Mouse (Mus musculus) CH12.LX (cell line): ENCODE measurements around the gene Slc2a3. TPM values are rescaled to one million over a fixed set of nuclear protein-coding genes. Genes with fewer than 3 reads are reported as not detected.
"Not testable (repeated sequence)": the region's sequence is repeated elsewhere in the genome, so short reads cannot be mapped to it uniquely, and the experiment has no call there.

Experiments used
- DNase-seq: peaks from one replicate; pipeline ENCODE4 v3.0.0-alpha.2; 2013; ENCODE audit errors: extremely low read depth
- H3K27ac ChIP-seq: 2 replicates; pipeline ENCODE4 v1.5.1; 2012; ENCODE audit warnings: low read depth, mild to moderate bottlenecking, control low read depth, moderate library complexity; ENCODE audit not compliant: insufficient read depth
- H3K27me3 ChIP-seq: replicated peaks from 2 replicates; pipeline ENCODE3; 2012; ENCODE audit warnings: inconsistent platforms
- H3K36me3 ChIP-seq, 2 experiments: replicated peaks in 1 of 2; 2 replicates each; pipeline versions ENCODE3 to v1.6.1; 2012; ENCODE audit warnings: inconsistent platforms in 1 of 2, low read length in 1 of 2, mild to moderate bottlenecking in 1 of 2, mixed read lengths in 1 of 2, moderate library complexity in 1 of 2; ENCODE audit not compliant: control insufficient read depth in 1 of 2, insufficient read depth in 1 of 2
- H3K4me1 ChIP-seq, 2 experiments: 2 replicates each; pipeline ENCODE4 v1.6.1; 2012; ENCODE audit warnings: inconsistent platforms in 1 of 2, moderate library complexity in 1 of 2; ENCODE audit not compliant: insufficient read depth in 2 of 2, control insufficient read depth in 1 of 2
- H3K4me2 ChIP-seq: 2 replicates; pipeline ENCODE4 v1.6.1; 2012; ENCODE audit warnings: low read depth, mild to moderate bottlenecking, control low read depth; ENCODE audit not compliant: poor library complexity, insufficient read depth, severe bottlenecking
- H3K4me3 ChIP-seq, 3 experiments: fragments of 150-350 bp in 1 of 3; sonication (generic) in 1 of 3; replicated peaks in 1 of 3; 2 replicates each; pipeline versions ENCODE3 to v1.5.1; 2011 to 2012; ENCODE audit warnings: low read depth in 2 of 3, low read length in 2 of 3, mild to moderate bottlenecking in 2 of 3, moderate library complexity in 2 of 3, control low read depth in 1 of 3, improper control_type of control experiment in 1 of 3, inconsistent platforms in 1 of 3, mixed read lengths in 1 of 3; ENCODE audit not compliant: poor library complexity in 1 of 3
- H3K79me2 ChIP-seq: replicated peaks from 2 replicates; pipeline ENCODE4 v1.6.1; 2012; ENCODE audit warnings: mild to moderate bottlenecking, moderate library complexity; ENCODE audit not compliant: control insufficient read depth, poor library complexity, insufficient read depth, severe bottlenecking; ENCODE audit errors: extremely low read depth
- H3K9ac ChIP-seq: 2 replicates; pipeline ENCODE4 v1.6.1; 2012; ENCODE audit warnings: low read depth, mild to moderate bottlenecking, control low read depth, moderate library complexity; ENCODE audit not compliant: insufficient read depth
- H3K9me3 ChIP-seq: replicated peaks from 2 replicates; pipeline ENCODE3; 2012; ENCODE audit warnings: low read length, inconsistent platforms, mixed read lengths
- BHLHE40 ChIP-seq: IDR thresholded peaks from 2 replicates; pipeline ENCODE4 v1.6.1; 2011; ENCODE audit warnings: mild to moderate bottlenecking, low read depth, low read length, improper control_type of control experiment
- CHD1 ChIP-seq: IDR thresholded peaks from 2 replicates; pipeline ENCODE4 v1.6.1; 2012; ENCODE audit warnings: low read depth, low read length, improper control_type of control experiment, inconsistent platforms
- CHD2 ChIP-seq: IDR thresholded peaks from 2 replicates; pipeline ENCODE4 v1.6.1; 2011; ENCODE audit warnings: low read length, improper control_type of control experiment
- CTCF ChIP-seq, 2 experiments: IDR thresholded peaks in 1 of 2; conservative IDR thresholded peaks in 1 of 2; 2 replicates each; pipeline ENCODE4 v1.5.1; 2011 to 2012; ENCODE audit warnings: low read depth in 2 of 2, low read length in 2 of 2, improper control_type of control experiment in 1 of 2, inconsistent platforms in 1 of 2, mild to moderate bottlenecking in 1 of 2, moderate library complexity in 1 of 2
- E2F4 ChIP-seq: IDR thresholded peaks from 2 replicates; pipeline ENCODE4 v1.6.1; 2011; ENCODE audit warnings: low read depth, low read length, improper control_type of control experiment; ENCODE audit not compliant: insufficient replicate concordance
- ETS1 ChIP-seq: conservative IDR thresholded peaks from 2 replicates; pipeline ENCODE4 v1.6.1; 2012; ENCODE audit warnings: low read depth, mild to moderate bottlenecking, inconsistent platforms, low read length, improper control_type of control experiment, moderate library complexity
- GABPA ChIP-seq: IDR thresholded peaks from 2 replicates; pipeline ENCODE4 v1.6.1; 2012; ENCODE audit warnings: low read depth, low read length, improper control_type of control experiment, inconsistent platforms; ENCODE audit not compliant: insufficient replicate concordance
- IRF4 ChIP-seq: IDR thresholded peaks from 2 replicates; pipeline ENCODE4 v1.6.1; 2014; ENCODE audit warnings: low read depth, mild to moderate bottlenecking, inconsistent platforms, low read length, improper control_type of control experiment
- JUN ChIP-seq: IDR thresholded peaks from 2 replicates; pipeline ENCODE4 v1.6.1; 2011; ENCODE audit warnings: low read depth, mild to moderate bottlenecking, low read length, improper control_type of control experiment, moderate library complexity; ENCODE audit not compliant: insufficient read depth
- MAZ ChIP-seq: IDR thresholded peaks from 2 replicates; pipeline ENCODE4 v1.6.1; 2012; ENCODE audit warnings: low read depth, mild to moderate bottlenecking, inconsistent platforms, low read length, improper control_type of control experiment, moderate library complexity
- MEF2A ChIP-seq: IDR thresholded peaks from 2 replicates; pipeline ENCODE4 v1.6.1; 2014; ENCODE audit warnings: low read depth, mild to moderate bottlenecking, inconsistent platforms, low read length, improper control_type of control experiment, borderline replicate concordance
- MXI1 ChIP-seq: IDR thresholded peaks from 2 replicates; pipeline ENCODE4 v1.6.1; 2011; ENCODE audit warnings: mild to moderate bottlenecking, low read depth, low read length, improper control_type of control experiment
- MYC ChIP-seq: IDR thresholded peaks from 2 replicates; pipeline ENCODE4 v1.6.1; 2011; ENCODE audit warnings: low read depth, mild to moderate bottlenecking, improper control_type of control experiment, low read length
- POLR2A ChIP-seq: IDR thresholded peaks from 2 replicates; pipeline ENCODE4 v1.6.1; 2011; ENCODE audit warnings: low read depth, mild to moderate bottlenecking, improper control_type of control experiment, low read length
- SMC3 ChIP-seq: IDR thresholded peaks from 2 replicates; pipeline ENCODE4 v1.6.1; 2011; ENCODE audit warnings: low read depth, low read length, improper control_type of control experiment
- TCF12 ChIP-seq: IDR thresholded peaks from 2 replicates; pipeline ENCODE4 v1.6.1; 2014; ENCODE audit warnings: low read depth, mild to moderate bottlenecking, inconsistent platforms, low read length, improper control_type of control experiment
- ZC3H11A ChIP-seq: IDR thresholded peaks from 2 replicates; pipeline ENCODE4 v1.6.1; 2012; ENCODE audit warnings: low read depth, mild to moderate bottlenecking, inconsistent platforms, low read length, improper control_type of control experiment
- ZMIZ1 ChIP-seq: IDR thresholded peaks from 2 replicates; pipeline ENCODE4 v1.6.1; 2012; ENCODE audit warnings: low read depth, mild to moderate bottlenecking, inconsistent platforms, low read length, improper control_type of control experiment
- ZNF384 ChIP-seq: IDR thresholded peaks from 2 replicates; pipeline ENCODE4 v1.6.1; 2012; ENCODE audit warnings: low read depth, low read length, improper control_type of control experiment, inconsistent platforms
- dilution Hi-C: fragments of 300-500 bp; cut with MboI; formaldehyde crosslinking; loops from 2 replicates; pipeline ENCODE4 v1.14.3; 2020; ENCODE audit warnings: low sequenced_read_pairs; ENCODE audit not compliant: extremely low pct_unique_long_range_greater_than_20kb, extremely low pct_ligation_motif_present
- in situ Hi-C: fragments of 300-500 bp; cut with MboI; formaldehyde crosslinking; loops from 3 replicates; pipeline ENCODE4 v1.14.3; 2019; ENCODE audit warnings: low sequenced_read_pairs, low pct_ligation_motif_present, low pct_unique_long_range_greater_than_20kb, mixed read lengths
- polyA plus RNA-seq: library from polyadenylated mRNA; unstranded; fragments of >175 nt; gene quantifications from 2 replicates; pipeline ENCODE4 v1.2.1, GENCODE M21; 2012; ENCODE audit warnings: low read depth; ENCODE audit not compliant: insufficient read length
- total RNA-seq, 2 experiments: library from RNA; depleted of rRNA; stranded (reverse); fragments of 300-350 nt in 1 of 2; fragments of >200 nt in 1 of 2; gene quantifications; 2 replicates each; pipeline ENCODE4 v1.2.3; 2012 to 2014

Slc2a3 gene
- total and polyA plus RNA-seq, 3 experiments: 28.8 to 38.3 (median 29.7) TPM

- in situ Hi-C loops: no loop called here
Measured at GRCm38 (mm10) chr6:122769771-122770759, 31.4 kb downstream of the Slc2a3 start.

GRCm38 (mm10) chr6:122768256-122768655, 33.2 kb downstream of the Slc2a3 start:
- in situ Hi-C loops: no loop called here
- DNase-seq: no peak
- H3K27ac ChIP-seq: no peak overlapping the region
- no peak overlapping the region for H3K4me3 ChIP-seq
- no peak overlapping the region for H3K4me2 ChIP-seq
- H3K27me3 ChIP-seq: no peaks in the 10 kb centered on the region
- peaks cover 0 to 42% of the 10 kb centered on the region in 2 experiments for H3K36me3 ChIP-seq
- no peak overlapping the region for H3K9ac ChIP-seq
- TF ChIP-seq CHD2: no peak
- no peak for TF ChIP-seq IRF4
- no peak for TF ChIP-seq ZMIZ1
- TF ChIP-seq MAZ: no peak
- no peak for TF ChIP-seq CTCF (conservative IDR thresholded peaks at IDR 0.05 in 1 of 2, IDR thresholded peaks at IDR 0.05 in 1 of 2; ENCODE audit: low read depth in 2 of 2, low read length in 2 of 2)
- no peak for TF ChIP-seq MEF2A
- TF ChIP-seq SMC3: no peak
- no peak for TF ChIP-seq MYC
- TF ChIP-seq ZNF384: no peak
- TF ChIP-seq JUN: no peak
- TF ChIP-seq BHLHE40: no peak
- no peak for TF ChIP-seq MXI1
- TF ChIP-seq TCF12: no peak
- TF ChIP-seq ETS1: no peak
- TF ChIP-seq POLR2A: no peak
- TF ChIP-seq E2F4: no peak
- no peak for TF ChIP-seq CHD1
- TF ChIP-seq, all 38 proteins: peak for 0
- Histone ChIP-seq H3K9me3 (no peaks in the 10 kb centered on the region), H3K4me1 (peaks cover 0 to 12% of the 10 kb centered on the region in 2 experiments; a peak in 2 of 4 replicates), H3K79me2 (no peaks in the 10 kb centered on the region)
- dilution Hi-C loops: no loop called here

More at GRCm38 (mm10) chr6:122769771-122770759, 31.4 kb downstream of the Slc2a3 start:
- Histone ChIP-seq H3K36me3 (peaks cover 0 to 27% of the 10 kb centered on the region in 2 experiments), H3K27ac (no peak overlapping the region), H3K4me2 (no peak overlapping the region), H3K79me2 (no peaks in the 10 kb centered on the region), H3K9ac (no peak overlapping the region), H3K27me3 (no peaks in the 10 kb centered on the region), H3K9me3 (no peaks in the 10 kb centered on the region), H3K4me1 (0 out of 4 replicates have a peak, but pooled peaks cover 0 to 3% of the 10 kb centered on the region in 2 experiments), H3K4me3 (no peak overlapping the region)
- dilution Hi-C loops: no loop called here
- TF ChIP-seq GABPA: no peak
- TF ChIP-seq ZC3H11A: no peak
- DNase-seq: no peak

GRCm38 (mm10) chr6:122767012-122767411, 34.4 kb downstream of the Slc2a3 start:
- DNase-seq, in situ Hi-C loops, H3K9me3 ChIP-seq, H3K27me3 ChIP-seq, H3K27ac ChIP-seq, H3K79me2 ChIP-seq, H3K9ac ChIP-seq, H3K4me3 ChIP-seq, H3K4me2 ChIP-seq, dilution Hi-C loops: not testable (repeated sequence)
- Histone ChIP-seq H3K4me1 (peaks cover 0 to 13% of the 10 kb centered on the region in 2 experiments; a peak in 2 of 4 replicates), H3K36me3 (peaks cover 0 to 39% of the 10 kb centered on the region in 2 experiments)
